Mouse (Mus musculus) ovary, postnatal 36 days (tissue): ENCODE data around the gene Fnbp4.
A peak's percentile ranks its signal among the peaks of the same experiment; 100 is the strongest.
"Not testable (repeated sequence)": the region's sequence is repeated elsewhere in the genome, so short reads cannot be mapped to it uniquely, and the experiment has no call there.

Experiments
- DNase-seq: peaks from one replicate; pipeline ENCODE4 v3.0.0; 2022; ENCODE audit warnings: low spot score, mixed read lengths

Fnbp4 gene

GRCm38 (mm10) chr2:90782901-90783486, 37.8 kb downstream of the Fnbp4 start:
- DNase-seq = peak; percentile 26

DNA sequence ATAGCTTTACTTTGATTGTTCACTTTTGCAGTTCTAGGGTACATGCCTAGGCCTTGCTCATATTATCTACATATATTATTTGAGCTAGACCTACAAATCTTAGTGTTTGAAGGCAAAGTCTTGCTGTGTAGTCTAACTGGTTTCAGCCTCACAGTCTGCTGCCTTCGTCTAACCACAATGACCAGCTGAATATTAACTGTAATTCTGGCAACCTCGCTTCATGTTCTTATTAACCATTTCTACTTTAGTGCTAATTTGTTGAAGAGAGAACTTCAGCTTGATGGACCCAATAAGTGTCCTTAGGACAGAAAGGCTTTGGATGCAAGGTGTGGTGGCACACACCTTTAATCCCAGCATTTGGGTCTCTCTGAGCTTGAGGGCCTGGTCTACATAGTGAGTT, 43.0 kb downstream of the Fnbp4 start:
- no peak for DNase-seq

DNA sequence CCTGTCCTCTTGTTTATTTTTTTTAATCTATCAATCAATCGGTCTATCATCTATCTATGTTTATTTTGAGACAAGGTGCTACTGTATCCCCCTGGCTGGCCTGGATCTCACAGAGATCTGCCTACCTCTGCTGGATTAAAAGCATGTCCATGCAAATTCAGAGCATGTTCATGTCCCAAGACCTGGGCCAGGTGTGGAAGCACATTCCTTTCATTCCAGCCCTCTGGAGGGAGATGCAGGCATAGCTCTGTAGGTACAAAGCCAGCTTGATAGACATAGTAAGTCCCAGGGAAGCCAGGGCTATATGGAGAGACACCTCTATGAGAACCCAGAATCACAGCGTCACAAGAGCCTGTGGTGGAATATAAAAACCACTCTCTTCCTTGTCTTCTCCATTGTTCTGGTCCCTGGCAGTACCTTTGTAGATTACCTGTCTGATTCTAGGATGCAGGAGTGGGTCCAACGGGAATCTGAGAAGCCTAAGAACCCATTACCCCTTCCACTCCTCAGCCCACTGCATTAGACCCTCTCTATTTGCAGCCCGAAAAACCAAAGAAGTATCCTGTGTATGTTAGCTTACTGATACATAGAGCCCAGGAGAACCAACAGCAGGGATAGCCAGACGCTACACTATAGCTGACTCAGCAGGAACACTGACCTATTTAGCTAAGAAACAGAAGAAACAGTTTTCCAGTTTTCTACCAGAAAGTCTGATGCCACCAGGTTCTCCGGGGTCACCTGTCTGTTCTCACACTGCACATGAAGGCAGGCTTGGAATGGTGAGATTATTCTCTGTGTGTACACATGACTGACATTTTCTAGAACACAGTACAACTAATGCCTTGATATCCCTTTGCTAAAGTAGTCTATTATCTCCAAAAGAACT, 63.3 kb downstream of the Fnbp4 start:
- DNase-seq = no peak

DNA sequence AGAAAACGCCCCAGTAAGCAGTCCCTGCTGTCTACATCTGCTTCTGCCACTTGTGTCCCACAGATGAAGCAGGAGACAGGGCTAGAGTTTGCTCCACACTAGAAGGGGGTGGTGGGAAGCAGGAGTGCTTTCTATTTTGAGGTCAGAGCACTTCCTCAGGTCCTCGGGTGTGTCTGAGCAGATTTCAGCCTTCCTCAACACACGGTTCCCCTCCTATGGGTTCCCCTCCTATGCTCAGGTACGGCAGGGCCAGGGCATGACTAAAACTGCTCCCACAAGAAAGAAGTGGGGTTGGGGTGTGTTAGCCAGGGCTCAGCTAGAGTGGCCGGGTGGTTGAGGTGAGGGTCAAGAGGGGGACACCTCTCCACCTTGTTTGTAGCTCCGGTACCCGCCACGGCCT, 65.6 kb downstream of the Fnbp4 start:
- DNase-seq = no peak

- no peak for DNase-seq
Observed at GRCm38 (mm10) chr2:90815266-90815665, 70.1 kb downstream of the Fnbp4 start.

DNA sequence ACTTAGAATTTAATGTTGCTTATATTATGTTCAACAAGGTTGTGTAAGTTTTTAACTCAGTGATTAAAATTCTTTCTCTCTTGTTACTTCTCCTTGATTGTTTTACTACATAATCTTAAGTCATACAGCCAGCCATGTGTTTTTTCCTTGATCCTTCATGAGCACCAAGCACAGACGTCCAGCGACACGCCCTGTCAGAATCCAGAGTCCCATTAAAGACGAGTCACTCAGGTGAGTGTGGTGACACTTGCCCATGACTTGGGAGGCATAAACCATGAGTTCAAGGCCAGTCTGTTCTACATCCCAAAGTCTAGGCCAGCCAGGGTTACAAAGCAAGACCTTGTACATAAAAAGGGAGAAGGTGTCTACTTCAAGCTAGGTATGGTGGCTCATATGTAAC, 71.0 kb downstream of the Fnbp4 start:
- DNase-seq = no peak

GRCm38 (mm10) chr2:90818710-90819109, 73.5 kb downstream of the Fnbp4 start:
- DNase-seq = no peak

GRCm38 (mm10) chr2:90820894-90821293, 75.7 kb downstream of the Fnbp4 start:
- no peak for DNase-seq

DNA sequence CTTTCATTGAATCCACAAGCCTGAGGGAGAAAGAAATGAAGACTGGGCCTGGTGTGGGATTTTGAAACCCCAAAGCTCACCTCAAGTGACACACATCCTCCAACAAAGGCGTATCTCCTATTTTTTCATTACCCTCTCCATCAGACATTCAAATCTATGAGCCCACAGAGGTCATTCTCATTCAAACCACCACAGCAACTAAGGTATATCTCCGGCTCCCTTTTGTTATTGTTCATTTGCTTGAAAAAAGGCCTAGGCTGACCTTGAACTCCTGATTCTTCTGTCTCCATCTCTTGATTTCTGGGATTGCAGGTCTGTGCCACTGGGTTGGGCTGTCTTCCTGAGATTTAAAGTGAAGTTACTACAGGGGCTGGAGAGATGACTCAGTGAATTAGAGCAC, 77.8 kb downstream of the Fnbp4 start:
- DNase-seq = no peak

DNA sequence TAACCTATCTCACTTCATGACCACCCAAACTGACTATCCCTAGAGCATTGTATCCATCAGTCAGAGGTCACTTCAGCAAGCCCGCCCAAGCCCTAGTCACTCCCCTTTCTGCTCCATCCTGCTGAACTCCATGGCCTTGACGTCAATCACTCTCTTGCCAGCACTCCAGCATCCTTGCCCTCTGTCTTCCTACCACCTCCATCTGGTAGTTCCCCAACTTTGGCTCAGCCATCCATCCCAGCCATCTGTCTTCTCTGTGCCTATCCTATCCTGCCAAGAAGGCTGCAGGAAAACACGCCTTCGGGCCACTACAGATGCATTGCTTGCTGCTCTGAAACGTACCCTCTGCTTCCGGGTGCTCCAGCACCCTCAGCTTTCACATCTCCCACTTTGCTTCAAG, 78.6 kb downstream of the Fnbp4 start:
- no peak for DNase-seq

- DNase-seq = not testable (repeated sequence)
Observed at GRCm38 (mm10) chr2:90824528-90824927, 79.4 kb downstream of the Fnbp4 start.

DNA sequence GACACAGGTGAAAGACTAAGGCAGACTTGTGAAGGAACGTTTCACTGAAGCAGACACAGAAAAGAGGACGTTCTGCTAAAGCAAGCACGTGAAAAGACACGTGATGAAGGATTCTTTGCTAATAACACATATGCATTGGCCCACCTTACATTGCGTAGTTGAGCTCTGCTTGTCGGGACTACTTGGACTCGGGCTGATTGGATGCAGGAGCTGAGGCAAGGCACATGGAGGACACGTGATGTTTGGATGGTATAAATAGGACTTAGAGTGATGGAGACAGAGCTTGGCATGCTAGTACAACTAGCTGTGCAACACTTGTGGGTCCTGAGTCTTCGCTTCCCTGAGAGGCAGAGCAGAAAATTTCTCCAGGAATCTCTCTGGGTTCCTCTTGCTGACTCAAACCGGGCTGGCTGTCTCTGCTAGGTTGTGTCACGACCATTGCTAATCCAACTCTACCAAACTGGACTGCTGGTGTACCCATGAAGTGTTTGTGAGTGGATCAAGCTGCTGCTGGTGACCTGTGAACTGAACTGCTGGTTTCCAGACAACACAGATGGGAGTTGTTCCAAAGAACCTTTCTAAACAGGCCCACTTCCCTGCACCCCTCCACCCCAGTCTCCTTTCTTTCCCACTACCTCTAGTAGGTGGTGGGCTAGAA, 80.5 kb downstream of the Fnbp4 start:
- no peak for DNase-seq

DNA sequence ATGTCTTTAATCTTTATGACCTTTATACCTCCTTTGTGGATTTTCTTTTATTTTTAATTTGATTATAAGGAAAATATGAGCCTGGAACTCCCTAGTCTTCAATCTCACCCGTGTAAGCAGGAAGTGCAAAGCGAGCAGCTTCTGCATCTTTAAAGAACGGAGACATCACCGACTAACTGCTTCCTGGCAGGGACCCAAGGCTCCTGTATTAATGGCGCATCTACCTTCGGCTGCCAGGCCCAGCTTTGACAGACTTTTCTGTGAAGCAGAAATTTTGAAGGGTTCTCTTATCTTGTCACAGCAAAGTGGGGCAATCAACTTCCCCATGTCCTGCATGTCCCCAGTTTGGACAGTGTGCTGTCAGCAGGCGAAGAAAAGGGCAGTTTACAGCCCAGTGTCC, 83.6 kb downstream of the Fnbp4 start:
- no peak for DNase-seq
